Mouse (Mus musculus) heart, postnatal 4 days (tissue): ENCODE data around the gene Svs5. TPM values are rescaled to one million over a fixed set of nuclear protein-coding genes. Genes with fewer than 3 reads are reported as not detected.
"Not testable (repeated sequence)": the region's sequence is repeated elsewhere in the genome, so short reads cannot be mapped to it uniquely, and the experiment has no call there.

Experiments used
- DNase-seq: peaks from one replicate; pipeline ENCODE4 v3.0.0; 2021
- total RNA-seq, 2 experiments: library from RNA; stranded (reverse); gene quantifications; 2 replicates each; pipeline ENCODE4 v1.2.3; 2021

Gene Svs5
- total RNA-seq = not detected

- not testable (repeated sequence) for DNase-seq
Observed at GRCm38 (mm10) chr2:164332440-164332839, at the start of gene Svs5. Gene Svs5, plus strand, starts transcription at chr2:164332740.

GRCm38 (mm10) chr2:164288968-164289367 lies 43.6 kb upstream of the Svs5 start, which contains the start of gene Svs3a:
Gene Svs3a, plus strand, starts transcription at chr2:164289268.
- DNase-seq = not testable (repeated sequence)

- DNase-seq = no peak
Observed at GRCm38 (mm10) chr2:164312599-164312998, 19.9 kb upstream of the Svs5 start.

GRCm38 (mm10) chr2:164315460-164315859 lies 17.1 kb upstream of the Svs5 start:
- DNase-seq = not testable (repeated sequence)

GRCm38 (mm10) chr2:164316451-164316850 lies 16.1 kb upstream of the Svs5 start, which contains the start of gene Svs6:
Gene Svs6, plus strand, starts transcription at chr2:164316751.
- not testable (repeated sequence) for DNase-seq

- no peak for DNase-seq
Observed at GRCm38 (mm10) chr2:164320983-164321382, 11.6 kb upstream of the Svs5 start.

GRCm38 (mm10) chr2:164343732-164344131 lies 11.2 kb downstream of the Svs5 start:
- DNase-seq = not testable (repeated sequence)

GRCm38 (mm10) chr2:164347697-164348096 lies 15.2 kb downstream of the Svs5 start:
- DNase-seq = not testable (repeated sequence)

GRCm38 (mm10) chr2:164348980-164349379 lies 16.4 kb downstream of the Svs5 start:
- peak; percentile 62 for DNase-seq

- DNase-seq = no peak
Observed at GRCm38 (mm10) chr2:164352697-164353096, 20.2 kb downstream of the Svs5 start.

- no peak for DNase-seq
Observed at GRCm38 (mm10) chr2:164353356-164353755, 20.8 kb downstream of the Svs5 start.

GRCm38 (mm10) chr2:164356177-164356967 lies 23.8 kb downstream of the Svs5 start:
- no peak for DNase-seq

GRCm38 (mm10) chr2:164358373-164358772 lies 25.8 kb downstream of the Svs5 start:
- no peak for DNase-seq

- DNase-seq = no peak
Observed at GRCm38 (mm10) chr2:164359031-164359430, 26.5 kb downstream of the Svs5 start.

GRCm38 (mm10) chr2:164359668-164360067 lies 27.1 kb downstream of the Svs5 start:
- DNase-seq = no peak

GRCm38 (mm10) chr2:164360974-164361657 lies 28.6 kb downstream of the Svs5 start:
- DNase-seq = no peak

- DNase-seq = peak; percentile 15
Observed at GRCm38 (mm10) chr2:164366947-164367346, 34.4 kb downstream of the Svs5 start.

GRCm38 (mm10) chr2:164368620-164369105 lies 36.1 kb downstream of the Svs5 start:
- no peak for DNase-seq

GRCm38 (mm10) chr2:164371371-164371770 lies 38.8 kb downstream of the Svs5 start:
- DNase-seq = no peak

GRCm38 (mm10) chr2:164372408-164373053 lies 40.0 kb downstream of the Svs5 start:
- DNase-seq = no peak

- DNase-seq = no peak
Observed at GRCm38 (mm10) chr2:164373187-164373586, 40.6 kb downstream of the Svs5 start.

- no peak for DNase-seq
Observed at GRCm38 (mm10) chr2:164377478-164378426, 45.2 kb downstream of the Svs5 start.
